Mouse (Mus musculus): Measurements from ENCODE around the gene Prkd2. TPM values are rescaled to one million over a fixed set of nuclear protein-coding genes. Genes with fewer than 3 reads are reported as not detected.

The Prkd2 gene
- total RNA-seq, 2 experiments from 2014 or later, result 6.8 to 9.1 TPM

DNA sequence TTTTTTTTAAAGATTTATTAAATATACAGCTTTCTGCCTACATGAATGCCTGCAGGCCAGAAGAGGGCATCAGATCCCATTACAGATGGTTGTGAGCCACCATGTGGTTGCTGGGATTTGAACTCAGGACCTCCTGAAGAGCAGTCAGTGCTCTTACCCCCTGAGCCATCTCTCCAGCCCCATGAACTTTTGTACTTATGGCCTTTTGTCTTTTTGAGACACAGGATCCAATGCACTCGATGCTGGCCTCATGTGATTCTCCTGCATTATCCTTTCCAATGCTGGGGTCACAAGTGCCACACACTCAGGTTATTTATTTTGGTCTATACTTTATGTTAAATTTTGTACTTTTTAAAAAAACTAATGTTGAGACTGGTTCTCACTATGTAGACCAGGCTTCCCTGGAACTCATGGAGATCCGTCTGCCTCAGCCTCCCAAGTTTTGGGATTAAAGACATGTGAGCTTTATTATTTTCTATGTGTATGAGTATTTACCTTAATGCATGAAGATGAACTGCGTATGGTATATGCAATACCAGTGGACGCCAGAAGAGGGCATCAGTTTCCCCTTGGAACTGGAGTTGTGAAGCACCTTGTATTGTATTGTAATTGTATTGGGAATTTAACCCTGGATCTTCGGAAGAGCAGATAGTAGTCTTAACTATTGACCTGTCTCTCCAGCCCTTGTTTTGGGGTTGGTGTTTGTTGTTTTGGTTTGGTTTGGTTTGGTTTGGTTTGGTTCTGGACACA lies 17.4 kb downstream of the Prkd2 start:
- DNase-seq (ENCODE audit: low spot score in 2 of 2), result no peak

DNA sequence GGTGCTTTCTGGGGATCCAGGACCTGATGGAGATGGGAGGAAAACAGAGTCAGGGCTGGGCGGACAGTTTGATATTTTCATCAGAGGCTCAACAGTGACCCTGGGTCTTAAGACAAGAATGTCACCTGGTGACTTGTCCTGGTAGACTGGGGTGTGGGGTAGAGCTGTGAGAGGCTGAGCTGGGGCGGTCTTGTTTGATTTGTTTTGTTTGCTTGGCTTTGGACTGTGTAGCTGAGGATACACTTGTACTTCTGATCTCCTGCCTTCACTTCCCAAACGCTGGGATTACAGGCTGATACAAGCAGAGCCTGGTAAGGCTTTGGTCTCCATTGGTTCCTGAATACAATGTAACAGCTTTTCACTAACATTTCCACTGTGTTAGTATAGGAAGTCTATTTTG lies 24.8 kb downstream of the Prkd2 start:
- no peak for DNase-seq (ENCODE audit: low spot score in 2 of 2)

DNA sequence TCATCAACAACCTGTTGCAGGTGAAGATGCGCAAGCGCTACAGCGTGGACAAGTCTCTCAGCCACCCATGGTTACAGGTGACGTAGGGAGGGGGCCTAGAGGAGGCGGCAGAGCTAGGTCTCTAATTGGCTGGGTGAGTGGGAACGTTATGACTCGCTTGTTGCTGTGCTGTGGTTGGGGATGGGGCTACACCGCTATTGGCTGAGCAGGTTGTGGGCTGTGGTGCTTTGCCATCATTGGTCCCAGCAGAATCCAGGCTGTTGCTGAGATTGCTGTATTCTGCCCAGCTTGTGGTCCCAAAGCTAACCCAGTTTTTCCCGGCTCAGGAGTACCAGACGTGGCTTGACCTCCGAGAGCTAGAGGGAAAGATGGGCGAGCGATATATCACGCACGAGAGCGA lies 26.8 kb downstream of the Prkd2 start:
- DNase-seq (ENCODE audit: low spot score in 2 of 2), result peak; percentile 86 to 96

GRCm38 (mm10) chr7:16871600-16871999 lies 28.9 kb downstream of the Prkd2 start:
- no peak for DNase-seq (ENCODE audit: low spot score in 2 of 2)

DNA sequence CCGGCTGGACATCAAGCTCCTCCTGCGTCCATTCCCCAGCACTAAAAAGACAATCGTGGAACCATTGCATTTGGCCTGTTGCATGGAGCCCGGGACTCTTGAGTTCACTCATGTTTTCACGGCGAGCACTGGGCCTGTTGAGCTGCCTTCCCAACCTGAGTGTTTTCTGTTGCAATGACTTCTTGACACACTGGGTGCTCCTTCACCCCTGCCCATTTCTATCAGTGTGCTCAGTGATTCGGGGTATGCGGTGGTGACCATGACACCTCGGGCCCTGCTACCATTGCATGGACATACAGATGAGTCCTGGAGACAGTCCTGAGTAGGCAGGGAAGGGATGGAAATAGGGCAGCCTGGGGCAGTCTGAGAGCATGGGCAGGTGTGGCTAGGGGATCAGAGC lies 29.8 kb downstream of the Prkd2 start:
- no peak for DNase-seq (ENCODE audit: low spot score in 2 of 2)

- no peak for DNase-seq (ENCODE audit: low spot score in 2 of 2)
Observed at GRCm38 (mm10) chr7:16873392-16873791, 30.7 kb downstream of the Prkd2 start.

- peak; percentile 79 to 81 for DNase-seq (ENCODE audit: low spot score in 2 of 2)
Observed at GRCm38 (mm10) chr7:16874190-16874589, 31.5 kb downstream of the Prkd2 start.

GRCm38 (mm10) chr7:16874756-16875309 lies 32.1 kb downstream of the Prkd2 start:
- DNase-seq (ENCODE audit: low spot score in 2 of 2), result peak; percentile 99 to 100

GRCm38 (mm10) chr7:16875310-16875325 lies 32.4 kb downstream of the Prkd2 start, which contains the start of gene Dact3:
Gene Dact3, plus strand, starts transcription at chr7:16875317.
- no peak for DNase-seq (ENCODE audit: low spot score in 2 of 2)

- no peak for DNase-seq (ENCODE audit: low spot score in 2 of 2)
Observed at GRCm38 (mm10) chr7:16875326-16875725, 32.6 kb downstream of the Prkd2 start.

- DNase-seq (ENCODE audit: low spot score in 2 of 2), result no peak
Observed at GRCm38 (mm10) chr7:16876006-16876405, 33.3 kb downstream of the Prkd2 start.

GRCm38 (mm10) chr7:16876608-16877007 lies 33.9 kb downstream of the Prkd2 start:
- DNase-seq (ENCODE audit: low spot score in 2 of 2), result no peak

- DNase-seq (ENCODE audit: low spot score in 2 of 2), result no peak
Observed at GRCm38 (mm10) chr7:16877717-16878116, 35.0 kb downstream of the Prkd2 start.

DNA sequence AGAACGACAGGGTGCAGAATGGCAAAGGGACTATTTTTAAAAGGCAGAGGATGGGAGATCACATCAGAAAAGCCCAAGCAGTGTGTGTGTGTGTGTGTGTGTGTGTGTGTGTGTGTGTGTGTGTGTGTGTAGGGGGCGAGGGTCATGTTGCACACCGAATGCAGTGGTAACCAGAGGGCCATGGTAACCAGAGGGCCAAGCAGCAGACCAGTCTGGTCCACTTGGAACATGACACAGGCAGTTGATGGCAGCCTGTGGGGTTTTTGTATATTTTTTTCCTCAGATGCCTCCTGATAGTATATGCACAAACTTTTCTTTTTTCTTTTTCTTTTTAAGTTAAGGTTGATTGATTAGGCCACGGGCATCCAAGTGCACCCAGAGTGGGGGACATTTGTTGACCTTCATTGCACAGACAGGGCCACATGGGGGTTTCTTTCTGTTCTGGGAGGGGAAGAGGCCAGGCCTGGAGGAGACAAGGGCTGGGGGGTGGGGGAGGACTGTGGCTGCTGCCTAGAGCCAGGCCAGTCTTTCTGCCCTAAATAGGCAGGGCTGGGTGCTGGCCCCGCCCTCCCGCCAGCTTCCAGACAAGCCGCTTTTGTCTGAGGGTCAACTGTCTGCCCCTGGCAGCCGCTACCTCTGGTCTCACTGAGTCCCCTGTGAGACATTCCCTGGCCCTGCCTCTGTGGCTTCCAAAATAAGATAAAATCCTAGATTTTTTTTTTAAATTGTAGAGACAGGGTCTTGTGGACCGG lies 37.3 kb downstream of the Prkd2 start:
- DNase-seq (ENCODE audit: low spot score in 2 of 2), result no peak

DNA sequence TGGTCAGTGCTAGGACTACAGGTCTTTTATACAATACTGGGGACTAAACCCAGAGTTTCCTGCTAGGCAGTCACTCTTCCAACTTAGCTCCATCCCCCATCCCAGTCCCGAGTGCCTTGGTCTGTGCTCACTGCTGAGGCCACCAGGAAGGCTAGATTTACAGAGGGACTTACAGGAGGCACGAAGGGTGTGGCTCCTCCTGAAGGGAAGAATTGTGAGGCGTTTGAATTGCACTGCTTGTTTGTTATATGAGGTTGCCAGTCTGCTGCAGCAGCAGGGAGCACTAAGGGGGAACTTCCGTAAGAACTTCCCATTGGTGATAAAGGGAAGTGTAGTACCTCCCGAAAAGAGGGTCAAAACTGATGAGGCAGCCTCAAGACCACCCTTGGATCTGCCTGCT lies 37.9 kb downstream of the Prkd2 start:
- no peak for DNase-seq (ENCODE audit: low spot score in 2 of 2)

- DNase-seq (ENCODE audit: low spot score in 2 of 2), result no peak
Observed at GRCm38 (mm10) chr7:16883162-16883561, 40.5 kb downstream of the Prkd2 start.

- no peak for DNase-seq (ENCODE audit: low spot score in 2 of 2)
Observed at GRCm38 (mm10) chr7:16884334-16884733, 41.6 kb downstream of the Prkd2 start.

DNA sequence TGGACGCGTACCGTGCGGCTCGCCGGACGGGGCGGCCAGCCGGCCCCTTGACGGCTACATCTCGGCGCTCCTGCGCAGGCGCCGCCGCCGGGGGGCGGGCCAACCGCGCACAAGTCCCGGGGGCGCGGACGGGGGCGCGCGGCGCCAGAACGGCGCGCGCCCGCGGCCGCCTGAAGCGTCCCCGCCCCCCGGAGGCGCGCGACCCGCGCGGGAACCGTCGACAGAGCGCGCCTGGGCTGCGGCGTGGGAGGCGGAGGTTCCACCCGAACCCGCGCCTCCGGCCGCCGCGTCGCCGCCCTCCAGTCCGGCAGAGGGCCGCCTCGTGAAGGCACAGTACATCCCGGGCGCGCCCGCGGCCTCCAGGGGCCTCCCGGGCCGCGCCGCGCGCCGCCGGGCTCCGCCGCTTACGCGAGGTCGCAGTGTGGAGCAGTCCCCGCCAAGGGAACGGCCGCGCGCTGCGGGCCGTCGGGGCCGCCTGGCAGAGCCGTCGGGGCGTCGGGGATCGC lies 42.6 kb downstream of the Prkd2 start:
- DNase-seq (ENCODE audit: low spot score in 2 of 2), result no peak

DNA sequence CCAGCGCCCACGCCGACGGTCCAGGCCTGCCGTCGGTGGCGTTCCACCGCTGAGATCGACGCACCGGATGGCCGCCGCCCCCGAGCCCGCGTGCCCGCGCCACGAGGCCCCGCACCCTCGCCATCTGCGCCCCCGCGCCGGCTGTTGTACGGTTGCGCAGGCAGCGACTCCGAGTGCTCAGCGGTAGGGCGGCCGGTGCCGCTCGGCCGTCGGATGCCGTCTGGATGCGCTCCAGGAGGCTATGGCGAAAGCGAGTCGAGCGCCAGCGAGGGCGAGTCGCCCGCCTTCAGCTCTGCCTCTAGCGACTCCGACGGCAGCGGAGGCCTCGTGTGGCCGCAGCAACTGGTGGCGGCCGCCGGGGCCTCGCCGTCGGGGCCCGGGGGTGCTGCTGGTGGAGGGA lies 43.2 kb downstream of the Prkd2 start:
- DNase-seq (ENCODE audit: low spot score in 2 of 2), result no peak

- DNase-seq (ENCODE audit: low spot score in 2 of 2), result no peak
Observed at GRCm38 (mm10) chr7:16890536-16890935, 47.8 kb downstream of the Prkd2 start.

DNA sequence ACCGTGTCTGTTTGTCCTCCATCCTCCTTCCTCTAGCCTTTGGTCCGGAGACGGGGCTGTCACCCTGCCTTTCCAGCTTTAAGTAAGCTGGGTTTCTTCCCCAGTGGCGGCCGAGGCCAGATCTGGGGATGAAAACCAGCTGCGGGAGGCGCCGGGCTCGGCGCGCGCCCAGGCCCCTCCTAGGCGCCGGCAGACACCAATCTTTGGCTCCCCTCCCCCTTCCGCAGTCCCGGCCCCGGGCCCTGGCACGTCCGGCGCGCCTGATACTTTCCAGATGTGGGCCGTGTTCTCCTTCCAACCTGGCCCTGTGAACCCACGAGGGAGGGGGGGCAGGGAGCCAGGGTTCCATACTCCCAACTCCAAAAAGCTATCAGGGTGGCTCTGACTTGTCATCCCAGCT lies 48.2 kb downstream of the Prkd2 start:
- no peak for DNase-seq (ENCODE audit: low spot score in 2 of 2)

DNA sequence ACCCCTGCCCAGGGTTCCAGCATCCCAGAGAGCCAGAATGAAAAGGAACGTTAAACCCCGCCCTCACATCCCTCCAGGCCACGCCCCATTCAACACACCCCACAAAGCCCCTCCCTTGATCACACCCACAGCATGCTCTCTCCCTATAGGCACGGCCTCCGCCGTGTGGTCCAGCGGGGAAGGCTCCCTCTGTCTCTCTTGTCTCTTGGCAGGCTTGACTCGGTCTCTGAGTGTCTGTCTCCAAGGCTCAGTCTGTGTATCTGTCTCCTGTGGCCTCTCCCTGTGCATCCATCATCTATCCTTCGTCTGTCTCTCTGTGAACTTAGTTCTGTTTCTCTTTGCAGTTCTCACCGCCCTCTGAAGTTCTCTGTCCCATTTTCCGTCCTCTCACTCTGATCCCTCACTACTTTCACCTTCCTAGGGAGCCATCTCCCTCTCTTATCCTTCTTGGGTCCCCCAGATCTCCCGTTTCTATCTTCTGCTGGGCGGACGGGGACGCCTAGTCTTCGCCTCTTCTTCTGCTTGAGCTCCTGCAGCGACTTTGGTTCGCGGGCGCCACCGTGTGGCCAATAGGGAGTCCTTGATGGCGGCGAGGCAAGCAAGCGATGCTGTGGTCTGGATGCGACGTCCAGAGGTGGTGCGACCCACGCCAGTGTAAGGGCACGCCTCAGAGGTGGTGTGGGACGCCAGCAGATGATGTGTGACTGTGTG lies 49.1 kb downstream of the Prkd2 start, which contains the start of gene Gng8:
Gng8 (plus strand) TSS at position 146 of the 711 bp plus-strand sequence.
- peak; percentile 82 to 85 for DNase-seq (ENCODE audit: low spot score in 2 of 2)
